Comparison of ENCODE assay signal across 7 mouse cellular contexts in genomic region chrX:97376321-97377064, GRCm38 (mm10). TPM values are rescaled to one million over a fixed set of nuclear protein-coding genes. Genes with fewer than 3 reads are reported as not detected.
DNase-seq lines count a peak whose midpoint lies in the region; ATAC-seq and TF ChIP-seq lines count a peak whose summit lies in the region.

No protein-coding gene starts in this region.

- no peaks in the 10 kb centered on the region for H3K27me3 ChIP-seq in hindbrain, embryonic 15.5 days
- H3K27me3 ChIP-seq in liver, embryonic 12.5 days (replicated peaks), result no peaks in the 10 kb centered on the region
- H3K27me3 ChIP-seq in neural tube, embryonic 12.5 days (replicated peaks), result no peaks in the 10 kb centered on the region
- H3K27me3 ChIP-seq in thymus, adult 2 months (ENCODE audit: control insufficient read depth, insufficient read depth, low read length), result no peaks in the 10 kb centered on the region

- H3K9me3 ChIP-seq in hindbrain, embryonic 15.5 days, result no peaks in the 10 kb centered on the region
- H3K9me3 ChIP-seq in liver, embryonic 12.5 days (replicated peaks), result no peaks in the 10 kb centered on the region
- H3K9me3 ChIP-seq in neural tube, embryonic 12.5 days, result no peaks in the 10 kb centered on the region

- H3K27ac ChIP-seq in hindbrain, embryonic 15.5 days (replicated peaks), result no peak overlapping the region
- no peak overlapping the region for H3K27ac ChIP-seq in liver, embryonic 12.5 days
- H3K27ac ChIP-seq in neural tube, embryonic 12.5 days, result no peak overlapping the region
- no peak overlapping the region for H3K27ac ChIP-seq in thymus, adult 2 months (ENCODE audit: control insufficient read depth, insufficient read depth, low read length)

- no peak for TF ChIP-seq POLR2A in thymus, adult 2 months (IDR thresholded peaks at IDR 0.05; ENCODE audit: control insufficient read depth, extremely low read depth, insufficient read depth, low read length, poor library complexity)

- H3K4me3 ChIP-seq in hindbrain, embryonic 15.5 days, result peak overlapping the region; percentile 10
- no peak overlapping the region for H3K4me3 ChIP-seq in liver, embryonic 12.5 days
- peak overlapping the region; percentile 18; the same call in 1 of the 2 replicates for H3K4me3 ChIP-seq in neural tube, embryonic 12.5 days
- no peak overlapping the region for H3K4me3 ChIP-seq in thymus, adult 2 months (ENCODE audit: control insufficient read depth, insufficient read depth, low read length)

- WGBS in hindbrain, embryonic 15.5 days, result 24% methylated on average over 15 of the region's 15 CpGs
- WGBS in liver, embryonic 12.5 days (ENCODE audit: insufficient replicate concordance), result 25% methylated on average over 15 of the region's 15 CpGs
- 28% methylated on average over 15 of the region's 15 CpGs for WGBS in neural tube, embryonic 12.5 days
- WGBS in thymus, adult 2 months, result 14% methylated on average over 15 of the region's 15 CpGs

- TF ChIP-seq CTCF in thymus, adult 2 months (IDR thresholded peaks at IDR 0.05; ENCODE audit: borderline replicate concordance, control insufficient read depth, extremely low read depth, insufficient read depth, low read length, poor library complexity), result no peak

- DNase-seq in NIH3T3 (ENCODE audit: low read depth), result peak; percentile 63
- peak; percentile 25 for DNase-seq in brain, adult 2 months (ENCODE audit: low read depth, low spot score)
- peak; percentile 86 for DNase-seq in gastrocnemius, postnatal 14 days
- DNase-seq in thymus, adult 2 months, result no peak

- H3K4me2 ChIP-seq in hindbrain, embryonic 15.5 days, result peak overlapping the region; percentile 48
- peak overlapping the region; percentile 40 for H3K4me2 ChIP-seq in liver, embryonic 12.5 days
- H3K4me2 ChIP-seq in neural tube, embryonic 12.5 days (replicated peaks), result peak overlapping the region; percentile 55

- no peaks in the 10 kb centered on the region for H3K36me3 ChIP-seq in hindbrain, embryonic 15.5 days
- H3K36me3 ChIP-seq in liver, embryonic 12.5 days, result no peaks in the 10 kb centered on the region
- H3K36me3 ChIP-seq in neural tube, embryonic 12.5 days, result no peaks in the 10 kb centered on the region
- no peaks in the 10 kb centered on the region for H3K36me3 ChIP-seq in thymus, adult 2 months (ENCODE audit: control insufficient read depth, insufficient read depth, low read length)

- peak; percentile 81 for ATAC-seq in hindbrain, embryonic 15.5 days (ENCODE audit: low FRiP score, low read depth)
- ATAC-seq in liver, embryonic 12.5 days, result no peak
- ATAC-seq in neural tube, embryonic 12.5 days (ENCODE audit: low FRiP score, low read depth), result peak; percentile 82

- H3K9ac ChIP-seq in hindbrain, embryonic 15.5 days, result no peak overlapping the region
- no peak overlapping the region for H3K9ac ChIP-seq in liver, embryonic 12.5 days
- H3K9ac ChIP-seq in neural tube, embryonic 12.5 days, result no peak overlapping the region

- intact Hi-C loops in gastrocnemius, postnatal 14 days (cut with DNase I; ENCODE audit: low total_unique reads), result no loop called here

- H3K4me1 ChIP-seq in hindbrain, embryonic 15.5 days (replicated peaks), result no peaks in the 10 kb centered on the region
- no peaks in the 10 kb centered on the region for H3K4me1 ChIP-seq in liver, embryonic 12.5 days
- no peaks in the 10 kb centered on the region for H3K4me1 ChIP-seq in neural tube, embryonic 12.5 days
- no peaks in the 10 kb centered on the region for H3K4me1 ChIP-seq in thymus, adult 2 months (replicated peaks; ENCODE audit: control insufficient read depth, insufficient read depth, low read length)

RNA-seq across cellular contexts. Expression of gene Eda2r, which starts 0.5 kb away (rescaled TPM):
- 1 to 10 TPM; 7.6 to 8.4 TPM for total RNA-seq in gastrocnemius, postnatal 14 days (2021)
- 1.0 and 1.2 TPM in 2 replicates for polyA plus RNA-seq in hindbrain, embryonic 15.5 days (2015; fragmentation: Nextera tagmentation; extraction: Ambion mirVana)
- 0.25 and 0.30 TPM in 2 replicates for polyA plus RNA-seq in liver, embryonic 12.5 days (2016; fragmentation: Nextera tagmentation; extraction: Ambion mirVana)
- polyA plus RNA-seq in neural tube, embryonic 12.5 days (2016; fragmentation: Nextera tagmentation; extraction: Ambion mirVana), result 0.46 and 0.77 TPM in 2 replicates
- polyA plus RNA-seq in thymus, adult 2 months (2012; rRNA removed), result 0.19 and 0.24 TPM in 2 replicates

Comparison
In these comparisons a context has a peak if more than half of its experiments do, and no peak if none do; other contexts are left out.
1. H3K4me3 ChIP-seq: peak in hindbrain, embryonic 15.5 days (single experiment) and neural tube, embryonic 12.5 days (single experiment); none in liver, embryonic 12.5 days (single experiment) and thymus, adult 2 months (single experiment).
2. Peak in every context shown above with its lines, with median percentiles within 50 percentile points of each other: H3K4me2 ChIP-seq.